Mouse (Mus musculus): ENCODE measurements at regions not wholly inside any gene's neighbourhood (a gene's known extent, or its start where the extent isn't known, plus 50 kb on each side); places are given as distances from the start of the nearest gene placed in this dataset.

DNA sequence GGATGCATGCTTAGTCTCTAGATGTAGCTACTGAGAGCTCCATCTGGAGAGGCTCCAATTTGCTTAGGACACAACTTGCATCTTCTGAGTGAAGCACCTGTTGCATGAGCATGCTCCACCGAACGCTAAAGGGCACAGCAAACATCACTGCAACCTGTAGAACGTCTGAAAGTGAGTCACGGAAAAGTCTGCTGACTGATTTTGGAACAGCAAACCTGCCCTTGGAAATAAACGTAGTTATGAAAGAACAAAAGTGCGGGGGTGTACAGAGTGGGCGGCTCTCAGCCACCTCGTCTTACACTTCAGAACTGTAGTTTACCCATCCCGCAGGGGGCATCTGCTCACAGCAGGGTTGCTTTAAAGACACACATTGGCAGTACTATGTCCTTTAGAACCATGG is 97.0 kb upstream of the Rxylt1 start:
- no peak for DNase-seq (ENCODE audit: low spot score in 2 of 2)

- no peak for DNase-seq (ENCODE audit: low spot score in 2 of 2)
These were observed 96.2 kb upstream of the Rxylt1 start for GRCm38 (mm10) chr10:122193343-122193742.

DNA sequence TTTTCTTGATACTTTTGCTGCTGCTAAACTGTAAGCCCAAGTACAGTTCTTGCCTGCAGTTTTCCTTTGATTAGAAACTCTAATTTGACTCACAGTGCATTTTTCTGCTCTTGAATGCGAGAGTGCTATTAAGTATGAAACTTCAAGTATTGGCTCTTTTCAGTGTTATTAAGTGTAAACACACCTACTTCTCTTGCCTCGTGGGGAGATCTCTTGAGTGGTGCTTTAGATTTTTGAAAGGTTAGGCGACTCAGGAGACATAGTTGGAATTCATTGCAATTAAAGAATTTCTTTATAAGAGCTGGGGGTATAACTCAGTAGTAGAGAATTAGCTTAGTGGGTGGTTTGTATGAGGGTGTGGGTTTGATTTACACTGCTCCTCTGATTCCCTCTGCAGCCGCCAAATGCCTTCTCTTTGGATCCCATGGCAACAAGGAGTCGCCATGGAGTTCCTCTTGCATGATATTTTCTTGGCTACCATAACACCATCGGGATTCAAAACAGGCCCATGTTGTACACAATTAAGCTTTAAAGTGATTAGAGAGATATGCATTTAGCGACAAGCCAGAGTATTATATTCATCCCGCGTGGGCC is 88.1 kb upstream of the Rxylt1 start:
- DNase-seq (ENCODE audit: low spot score in 2 of 2): no peak

- peak in 1 of 2 experiments; percentile 3 for DNase-seq (ENCODE audit: low spot score in 2 of 2)
These were observed 85.9 kb upstream of the Rxylt1 start for GRCm38 (mm10) chr10:122183025-122183424.

DNA sequence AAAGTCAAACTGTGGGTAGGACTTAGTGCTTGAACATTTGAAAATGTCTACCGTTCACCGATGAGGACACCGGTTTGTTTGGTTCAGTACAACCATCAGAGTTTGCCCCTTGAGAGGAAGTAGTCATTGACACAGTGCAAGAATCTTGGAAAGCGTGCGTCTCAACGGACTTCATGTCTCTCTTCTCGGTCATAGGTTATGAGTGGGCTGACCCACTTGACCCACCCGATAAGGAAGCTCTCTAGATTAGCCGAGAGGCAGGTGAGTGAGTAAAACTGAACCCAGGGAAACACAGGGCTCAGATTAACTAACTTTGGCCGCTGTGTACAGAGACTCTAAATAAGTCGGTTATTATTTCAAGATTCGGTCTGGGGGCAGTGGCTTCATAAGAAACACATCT is 51.9 kb upstream of the Rxylt1 start:
- no peak for DNase-seq (ENCODE audit: low spot score in 2 of 2)

- DNase-seq (ENCODE audit: low spot score in 2 of 2): no peak
These were observed 51.4 kb upstream of the Rxylt1 start for GRCm38 (mm10) chr10:122148609-122149008.
